Mouse (Mus musculus) E14TG2a.4 (cell line): ENCODE results near the gene Klf9.

Experiments used
- CTCF ChIP-seq: conservative IDR thresholded peaks from 2 replicates; pipeline ENCODE4 v1.5.1; 2014; ENCODE audit warnings: low read length
- POU5F1 ChIP-seq: IDR thresholded peaks from 2 replicates; pipeline ENCODE4 v1.6.1; 2014; ENCODE audit warnings: low read length, borderline replicate concordance

DNA sequence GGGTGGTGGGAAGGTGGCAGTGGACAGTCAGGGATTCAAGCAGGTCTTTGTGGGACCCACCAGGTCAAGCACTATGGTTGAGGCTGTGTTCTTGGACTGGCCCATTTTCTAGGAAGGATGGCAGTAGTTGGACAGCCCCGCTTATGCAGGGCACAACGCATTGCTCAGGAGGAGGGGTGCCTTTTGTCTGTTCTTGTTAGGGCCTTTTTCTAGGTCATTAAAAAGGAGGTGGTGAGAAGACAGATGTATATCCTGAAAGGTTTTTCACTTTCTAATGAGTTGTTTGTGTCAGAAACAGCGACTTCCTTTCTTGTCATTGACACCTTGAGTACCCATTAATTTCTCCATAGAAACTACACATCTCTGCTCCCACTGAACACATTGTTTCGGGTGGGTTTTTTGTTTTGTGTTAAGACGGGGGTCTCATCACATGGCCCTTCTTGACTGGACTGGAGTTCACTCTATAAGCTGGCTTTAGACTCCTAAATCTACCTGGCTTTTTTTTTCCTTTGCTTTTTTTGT, 12.6 kb downstream of the Klf9 start:
- TF ChIP-seq CTCF (no peak), POU5F1 (no peak)
